Mouse (Mus musculus) kidney, adult 9 months (tissue): Measurements from ENCODE around the gene Fuk.
A peak's percentile ranks its signal among the peaks of the same experiment; 100 is the strongest.
"Not testable (repeated sequence)": the region's sequence is repeated elsewhere in the genome, so short reads cannot be mapped to it uniquely, and the experiment has no call there.

Experiments used
- DNase-seq: peaks from one replicate; pipeline ENCODE4 v3.0.0; 2022

The Fuk gene

GRCm38 (mm10) chr8:110901839-110902578 lies at the start of gene Fuk:
Gene Fuk (minus strand): TSS chr8:110902488.
- DNase-seq = peak; percentile 92

DNA sequence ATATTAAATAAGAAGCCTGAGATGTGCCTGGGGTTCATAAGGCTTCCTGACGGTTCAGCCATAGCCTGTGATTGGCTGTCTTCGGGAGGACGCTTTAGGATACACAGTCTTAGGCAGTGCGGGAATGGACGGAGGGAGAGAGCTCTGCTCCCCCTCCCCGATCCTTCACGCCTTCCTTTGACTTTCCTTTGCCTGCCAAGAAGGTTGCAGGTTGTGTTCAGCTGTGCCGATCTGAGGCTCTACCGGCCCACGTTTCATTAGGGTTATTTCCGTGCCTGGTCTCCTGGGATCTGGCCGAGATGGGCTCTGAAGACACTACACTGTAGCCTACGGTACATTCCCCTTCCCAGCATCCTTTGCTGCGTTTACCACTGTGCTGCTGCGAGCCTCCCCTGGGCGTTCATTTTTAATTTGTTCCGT lies 47.8 kb upstream of the Fuk start:
- DNase-seq = peak; percentile 47

DNA sequence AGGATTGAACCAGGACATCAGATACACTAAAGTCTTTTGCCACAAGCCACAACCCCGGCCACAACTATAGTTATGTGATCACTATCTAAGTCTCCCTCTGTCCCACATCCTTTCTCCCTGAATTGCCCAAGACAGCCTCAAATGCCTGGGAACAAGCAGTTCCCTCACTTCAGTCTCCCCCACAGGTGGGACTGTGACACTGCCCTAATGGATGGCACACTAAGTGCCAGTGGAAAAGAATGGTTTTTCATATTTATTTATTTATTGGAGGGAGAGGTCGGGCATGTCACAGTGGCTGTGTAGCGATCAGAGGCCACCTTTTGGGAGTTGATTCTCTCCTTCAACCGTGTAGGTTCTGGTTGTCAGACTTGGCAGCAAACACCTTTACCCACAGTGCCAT lies 43.4 kb upstream of the Fuk start:
- no peak for DNase-seq

DNA sequence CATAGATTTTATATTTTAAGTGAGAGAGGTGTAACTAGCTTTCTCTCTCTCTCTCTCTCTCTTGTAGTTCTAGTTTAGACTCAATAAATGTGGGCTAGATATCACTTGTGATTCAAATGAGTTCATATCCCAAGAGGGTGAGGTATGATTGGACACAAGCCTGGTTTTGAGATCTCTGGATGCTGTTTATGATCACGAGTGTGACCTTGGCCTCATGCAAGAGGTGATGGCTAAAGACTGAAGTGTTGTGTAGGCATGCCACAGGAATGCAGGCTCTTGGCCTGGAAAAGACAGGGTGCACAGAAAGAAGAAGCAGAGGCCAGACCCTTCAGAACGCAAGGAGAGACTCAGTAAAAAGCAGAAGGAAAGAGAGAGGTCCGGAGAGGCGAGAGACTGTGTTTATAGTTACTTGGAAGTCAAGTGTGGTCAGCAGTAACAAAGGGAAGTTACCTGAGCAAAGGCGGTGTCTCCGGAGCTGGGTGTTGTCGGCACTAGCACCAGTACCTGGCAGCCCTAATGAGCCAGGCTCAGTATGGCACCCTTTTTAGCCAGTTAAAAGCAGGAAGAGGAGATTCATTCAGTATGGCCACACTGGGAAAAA lies 42.1 kb upstream of the Fuk start:
- no peak for DNase-seq

DNA sequence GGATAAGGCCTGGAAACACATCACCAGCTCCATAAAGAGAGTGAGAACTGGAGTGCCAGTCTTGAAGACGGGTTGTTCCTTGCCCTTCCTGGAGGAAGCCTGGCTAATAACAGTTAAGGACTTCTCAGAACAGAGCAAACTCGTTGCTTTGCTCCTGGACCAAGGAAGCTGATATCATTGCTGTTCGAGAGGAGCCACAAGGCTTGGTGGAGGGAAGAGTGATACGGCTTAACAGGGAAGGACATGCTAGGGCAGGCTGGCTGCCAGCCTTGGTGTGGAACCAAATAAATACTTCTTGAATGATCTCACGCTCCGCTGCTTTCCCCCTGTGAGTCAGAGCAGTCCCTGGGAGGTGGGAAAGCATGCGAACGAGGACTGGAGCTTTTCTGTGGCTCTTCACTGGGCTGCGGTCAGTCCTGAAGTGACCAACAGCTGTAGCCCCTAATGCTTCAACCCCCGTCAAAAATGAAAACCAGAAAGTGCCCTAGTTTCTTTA lies 39.2 kb upstream of the Fuk start:
- DNase-seq = peak; percentile 86

DNA sequence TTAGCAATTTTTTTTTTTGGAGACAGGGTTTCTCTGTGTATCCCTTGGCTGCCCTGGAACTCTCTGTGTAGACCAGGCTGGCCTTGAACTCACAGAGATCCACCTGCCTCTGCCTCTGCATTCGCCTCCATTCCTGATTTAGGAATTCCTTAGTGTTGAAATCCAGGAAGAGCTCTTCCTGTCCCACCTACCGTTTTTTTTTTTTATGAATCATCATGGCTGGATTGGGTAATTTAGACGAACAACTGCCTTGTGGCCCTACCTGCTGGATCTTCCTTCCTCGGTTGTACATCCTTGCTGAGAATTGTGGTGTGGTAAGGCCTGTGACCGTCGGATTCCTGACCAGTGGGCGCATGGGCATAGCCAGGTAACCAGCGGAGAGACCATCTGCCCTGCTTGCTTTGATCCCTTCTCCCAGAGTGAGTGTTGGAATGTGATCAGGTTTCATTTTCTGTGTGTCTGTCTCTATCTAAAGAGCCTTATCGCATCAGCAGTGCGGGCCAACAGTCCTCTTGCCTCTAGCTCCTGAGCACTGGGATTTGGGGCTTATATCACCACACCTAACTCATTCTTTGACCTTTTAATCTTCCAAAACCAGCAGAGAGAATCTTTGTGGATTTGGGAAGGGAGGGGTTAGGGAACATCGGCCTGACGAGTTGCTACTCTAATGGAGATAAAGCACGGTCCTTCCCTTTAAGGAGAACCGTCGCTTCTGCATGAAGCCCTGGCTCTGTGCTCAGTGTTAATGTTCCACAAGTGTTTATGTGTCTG lies 38.6 kb upstream of the Fuk start:
- DNase-seq = no peak

GRCm38 (mm10) chr8:110938882-110939589 lies 36.7 kb upstream of the Fuk start:
- peak; percentile 48 for DNase-seq

DNA sequence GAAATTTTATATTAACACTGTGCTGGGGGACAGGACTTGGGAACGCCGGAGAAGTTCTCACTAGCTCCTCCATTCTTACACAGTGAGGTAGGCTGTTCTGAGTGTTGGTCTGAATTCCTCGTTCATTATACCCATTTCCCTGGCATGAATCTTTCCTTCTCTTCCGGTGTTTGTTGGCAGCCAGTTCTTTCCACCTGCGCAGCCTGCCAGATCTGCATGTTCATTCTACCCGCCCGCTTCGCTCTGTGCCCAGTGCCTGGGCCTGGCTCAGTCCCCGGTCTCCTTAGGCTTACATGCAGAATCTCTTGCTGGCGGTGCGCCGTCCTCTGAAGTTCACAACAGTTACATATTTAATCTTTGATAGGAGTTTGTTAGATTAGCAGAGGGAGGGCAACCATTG lies 33.9 kb upstream of the Fuk start:
- no peak for DNase-seq

GRCm38 (mm10) chr8:110933272-110933671 lies 31.0 kb upstream of the Fuk start:
- DNase-seq = no peak

GRCm38 (mm10) chr8:110932444-110932843 lies 30.2 kb upstream of the Fuk start:
- DNase-seq = no peak

DNA sequence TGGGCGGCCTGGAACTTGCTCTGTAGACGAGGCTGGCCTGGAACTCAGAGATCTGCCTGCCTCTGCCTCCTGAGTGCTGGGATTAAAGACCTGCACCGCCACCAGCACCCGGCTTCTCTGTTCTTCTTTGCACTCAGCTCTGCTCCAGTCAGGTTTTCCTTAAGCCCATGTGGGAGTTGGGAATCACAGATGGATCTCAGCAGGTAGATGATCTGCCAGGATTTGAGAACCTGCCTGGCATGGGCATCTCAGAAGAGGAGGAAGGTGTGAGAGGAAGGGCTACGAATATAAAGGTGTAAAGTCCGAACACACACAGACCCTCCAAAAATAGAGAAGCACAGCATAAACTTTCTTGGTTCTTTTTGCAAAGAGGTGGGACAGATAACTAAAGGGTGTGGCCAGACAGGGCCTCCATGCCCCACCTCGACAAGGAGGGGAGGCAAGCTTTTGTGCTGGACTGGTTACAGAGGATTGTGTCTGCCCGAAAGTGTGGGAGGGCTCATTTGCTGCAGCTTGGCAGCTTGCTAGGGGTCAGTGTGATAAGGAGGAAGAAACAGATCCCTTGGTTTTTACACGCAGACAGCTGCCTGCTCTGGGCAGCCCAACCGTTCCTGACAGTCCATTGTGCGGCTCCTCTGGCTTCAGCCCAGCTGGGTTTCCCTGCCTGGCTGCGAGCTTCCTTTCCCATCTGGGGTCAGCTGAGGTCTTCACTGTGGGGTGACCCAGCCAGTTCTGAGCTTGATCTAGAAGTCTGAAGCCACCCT lies 29.1 kb upstream of the Fuk start:
- peak; percentile 67 for DNase-seq

GRCm38 (mm10) chr8:110929672-110930071 lies 27.4 kb upstream of the Fuk start:
- DNase-seq = not testable (repeated sequence)

DNA sequence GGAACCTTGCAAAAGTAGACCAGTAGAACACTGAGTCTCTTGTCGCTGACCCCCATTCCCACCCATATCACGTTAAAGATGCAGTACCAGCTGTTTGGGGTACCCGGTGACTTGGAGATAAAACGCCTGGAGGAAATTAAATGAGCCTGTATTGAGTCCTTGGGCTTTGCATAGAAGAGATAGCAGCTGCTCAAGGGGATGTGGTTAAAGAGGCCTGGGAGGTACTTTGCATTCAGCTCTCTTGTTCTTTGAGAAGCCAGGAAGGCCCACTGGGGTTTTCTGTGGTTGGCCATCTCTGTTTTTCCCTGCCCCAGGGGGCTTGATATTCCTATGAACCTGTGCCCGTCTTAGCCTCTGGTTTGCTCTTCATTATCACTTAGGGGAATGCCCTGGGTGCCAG lies 26.8 kb upstream of the Fuk start:
- no peak for DNase-seq

GRCm38 (mm10) chr8:110928435-110928834 lies 26.1 kb upstream of the Fuk start:
- DNase-seq = no peak

GRCm38 (mm10) chr8:110926690-110927089 lies 24.4 kb upstream of the Fuk start:
- no peak for DNase-seq

DNA sequence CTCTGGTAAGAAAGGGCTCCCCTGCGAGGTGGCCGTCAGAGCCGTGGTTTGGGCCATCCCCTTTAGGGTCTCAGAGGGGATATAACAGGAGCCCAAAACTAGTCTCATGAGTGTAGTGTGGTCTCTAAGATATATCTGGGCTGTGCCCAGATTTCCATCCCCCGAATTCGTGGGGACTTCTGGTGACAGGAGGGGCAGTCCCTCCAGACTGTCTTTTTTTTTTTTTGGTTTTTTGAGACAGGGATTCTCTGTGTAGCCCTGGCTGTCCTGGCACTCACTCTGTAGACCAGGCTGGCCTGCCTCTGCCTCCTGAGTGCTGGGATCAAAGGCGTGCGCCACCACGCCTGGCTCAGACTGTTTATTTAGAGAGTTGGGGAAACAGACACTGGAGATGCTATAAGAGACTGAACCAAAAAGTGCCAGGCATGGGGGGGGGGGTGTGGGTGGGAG lies 23.4 kb upstream of the Fuk start:
- DNase-seq = no peak

GRCm38 (mm10) chr8:110921492-110922230 lies 19.4 kb upstream of the Fuk start:
- peak; percentile 38 for DNase-seq

GRCm38 (mm10) chr8:110920773-110921277 lies 18.5 kb upstream of the Fuk start:
- DNase-seq = no peak

- peak; percentile 41 for DNase-seq
These were observed 17.9 kb upstream of the Fuk start for GRCm38 (mm10) chr8:110920032-110920772.

GRCm38 (mm10) chr8:110919341-110920031 lies 17.2 kb upstream of the Fuk start, which contains the start of gene St3gal2:
Gene St3gal2 (plus strand): TSS chr8:110919922.
- peak; percentile 89 for DNase-seq
